ENCODE assay signal across 30 mouse cellular contexts in genomic region chr4:82827001-82827400, GRCm38 (mm10). TPM values are rescaled to one million over a fixed set of nuclear protein-coding genes. Genes with fewer than 3 reads are reported as not detected.
"Had no signal": no experiment of that assay in that cellular context is flagged by ENCODE, and none has a peak within 500 bp of the region (broad histone marks: within the 10 kb centered on the region; RNA-seq: fewer than 3 reads in every experiment).

No protein-coding gene starts in this region.

- H3K4me1 ChIP-seq: hindbrain, embryonic 10.5 days; hindbrain, embryonic 12.5 days; intestine, embryonic 15.5 days; kidney, embryonic 15.5 days; limb, embryonic 10.5 days; limb, embryonic 12.5 days; liver, embryonic 13.5 days had no signal

- H3K4me2 ChIP-seq: heart, embryonic 12.5 days; hindbrain, embryonic 12.5 days; hindbrain, embryonic 14.5 days; intestine, embryonic 15.5 days; kidney, embryonic 15.5 days; limb, embryonic 12.5 days; liver, embryonic 11.5 days; liver, embryonic 13.5 days had no signal

- H3K27me3 ChIP-seq: heart, embryonic 12.5 days; hindbrain, embryonic 12.5 days; intestine, embryonic 15.5 days; kidney, embryonic 15.5 days; limb, embryonic 12.5 days; liver, embryonic 13.5 days had no signal

- H3K27ac ChIP-seq: gastrocnemius, adult 2 months; heart, adult 2 months; heart, embryonic 10.5 days; hindbrain, embryonic 10.5 days; hindbrain, embryonic 12.5 days; hindbrain, embryonic 14.5 days; intestine, embryonic 15.5 days; kidney, embryonic 15.5 days; layer of hippocampus, adult 2 months; left cerebral cortex, adult 2 months; limb, embryonic 10.5 days; limb, embryonic 12.5 days; liver, embryonic 13.5 days had no signal

- H3K9ac ChIP-seq: heart, embryonic 12.5 days; hindbrain, embryonic 12.5 days; hindbrain, embryonic 14.5 days; intestine, embryonic 15.5 days; kidney, embryonic 15.5 days; limb, embryonic 12.5 days; liver, embryonic 13.5 days had no signal

- DNase-seq: gastrocnemius, adult 2 months; gastrocnemius, postnatal 10 days; gastrocnemius, postnatal 25 days; heart, adult 2 months; heart, postnatal 10 days; heart, postnatal 4 days; kidney, adult 2 months; kidney, adult 9 months; kidney, postnatal 10 days; kidney, postnatal 25 days; kidney, postnatal 4 days; liver; liver, embryonic 13.5 days had no signal

- H3K4me3 ChIP-seq: gastrocnemius, adult 2 months; heart, adult 2 months; heart, embryonic 10.5 days; heart, embryonic 12.5 days; hindbrain, embryonic 10.5 days; hindbrain, embryonic 12.5 days; intestine, embryonic 15.5 days; kidney, embryonic 15.5 days; layer of hippocampus, adult 2 months; left cerebral cortex, adult 2 months; limb, embryonic 10.5 days; limb, embryonic 12.5 days; liver, embryonic 13.5 days had no signal

- ATAC-seq: hindbrain, embryonic 16.5 days; inflammation-experienced regulatory T-cells, adult 6 months; intestine, embryonic 15.5 days; intestine, postnatal 0 days had no signal

- H3K9me3 ChIP-seq: heart, embryonic 10.5 days; heart, embryonic 12.5 days; hindbrain, embryonic 10.5 days; hindbrain, embryonic 12.5 days; intestine, embryonic 15.5 days; kidney, embryonic 15.5 days; limb, embryonic 10.5 days; limb, embryonic 12.5 days; liver, embryonic 13.5 days had no signal

- H3K36me3 ChIP-seq: intestine, embryonic 15.5 days had no signal

RNA-seq across cellular contexts. Expression of gene Cer1, which starts 57.9 kb away (rescaled TPM):
- polyA plus RNA-seq: heart, adult 2 months; heart, embryonic 10.5 days; heart, embryonic 12.5 days; heart, embryonic 14.5 days; heart, embryonic 16.5 days; hindbrain, embryonic 10.5 days; hindbrain, embryonic 12.5 days; hindbrain, embryonic 14.5 days; inflammation-experienced regulatory T-cells, adult 6 months; intestine, postnatal 0 days; kidney, adult 2 months; liver, embryonic 11.5 days; liver, embryonic 13.5 days had no signal
